Mouse (Mus musculus) adrenal gland, adult (tissue): ENCODE results near the gene Pgm1.

Source experiments
- DNase-seq, 2 experiments: peaks; one replicate each; pipeline ENCODE4 v3.0.0; 2022 to 2023; ENCODE audit warnings: low spot score in 1 of 2; ENCODE audit not compliant: inconsistent age in 2 of 2

The Pgm1 gene

GRCm38 (mm10) chr4:100009211-100009678, 80.0 kb downstream of the Pgm1 start:
- peak; percentile 22 to 62 for DNase-seq

GRCm38 (mm10) chr4:100010916-100011315, 81.7 kb downstream of the Pgm1 start:
- peak in 1 of 2 experiments; percentile 55 for DNase-seq

- peak; percentile 78 to 92 for DNase-seq
These were observed 82.3 kb downstream of the Pgm1 start for GRCm38 (mm10) chr4:100011563-100011962.

GRCm38 (mm10) chr4:100012361-100013035, 83.3 kb downstream of the Pgm1 start:
- peak; percentile 29 to 57 for DNase-seq

GRCm38 (mm10) chr4:100027773-100028172, 98.6 kb downstream of the Pgm1 start:
- no peak for DNase-seq

- DNase-seq = peak; percentile 37 to 88
These were observed 99.4 kb downstream of the Pgm1 start for GRCm38 (mm10) chr4:100028641-100029040.

GRCm38 (mm10) chr4:100031270-100031669, 102.1 kb downstream of the Pgm1 start:
- DNase-seq = no peak

- DNase-seq = no peak
These were observed 103.4 kb downstream of the Pgm1 start for GRCm38 (mm10) chr4:100032608-100033007.

- DNase-seq = no peak
These were observed 104.7 kb downstream of the Pgm1 start for GRCm38 (mm10) chr4:100033944-100034343.

GRCm38 (mm10) chr4:100034971-100035370, 105.8 kb downstream of the Pgm1 start:
- DNase-seq = no peak

GRCm38 (mm10) chr4:100035919-100036554, 106.8 kb downstream of the Pgm1 start:
- no peak for DNase-seq
